Mouse (Mus musculus) MEL (cell line): ENCODE measurements around the gene Olfr786. TPM values are rescaled to one million over a fixed set of nuclear protein-coding genes. Genes with fewer than 3 reads are reported as not detected.

Experiments
- DNase-seq: peaks from one replicate; pipeline ENCODE4 v3.0.0; 2011; ENCODE audit warnings: low read depth, low spot score
- H3K27ac ChIP-seq: 2 replicates; pipeline ENCODE4 v1.5.1; 2012; ENCODE audit warnings: low read depth, mild to moderate bottlenecking, control low read depth, low read length, moderate library complexity; ENCODE audit not compliant: control insufficient read depth
- H3K27me3 ChIP-seq, 2 experiments: fragments of 150-350 bp in 1 of 2; sonication (generic) in 1 of 2; 2 replicates each; pipeline ENCODE4 v1.6.1; 2012; ENCODE audit warnings: low read length in 2 of 2, mild to moderate bottlenecking in 2 of 2, improper control_type of control experiment in 1 of 2, moderate library complexity in 1 of 2; ENCODE audit not compliant: insufficient read depth in 2 of 2, control insufficient read depth in 1 of 2
- H3K36me3 ChIP-seq, 2 experiments: 2 replicates each; pipeline ENCODE4 v1.6.1; 2012 to 2014; ENCODE audit warnings: low read length in 2 of 2, improper control_type of control experiment in 1 of 2, inconsistent platforms in 1 of 2, mild to moderate bottlenecking in 1 of 2; ENCODE audit not compliant: insufficient read depth in 2 of 2, control insufficient read depth in 1 of 2
- H3K4me1 ChIP-seq, 2 experiments: fragments of 150-350 bp in 1 of 2; sonication (generic) in 1 of 2; 2 replicates each; pipeline ENCODE4 v1.6.1; 2012; ENCODE audit warnings: low read length in 2 of 2, improper control_type of control experiment in 1 of 2, mild to moderate bottlenecking in 1 of 2; ENCODE audit not compliant: insufficient read depth in 2 of 2, control insufficient read depth in 1 of 2
- H3K4me3 ChIP-seq, 2 experiments: fragments of 150-350 bp in 1 of 2; sonication (generic) in 1 of 2; 2 replicates each; pipeline ENCODE4 v1.5.1; 2012; ENCODE audit warnings: low read depth in 2 of 2, low read length in 2 of 2, mild to moderate bottlenecking in 2 of 2, moderate library complexity in 2 of 2, control low read depth in 1 of 2, improper control_type of control experiment in 1 of 2; ENCODE audit not compliant: control insufficient read depth in 1 of 2, insufficient read depth in 1 of 2
- H3K79me2 ChIP-seq: 2 replicates; pipeline ENCODE4 v1.6.1; 2012; ENCODE audit warnings: mild to moderate bottlenecking, low read length, moderate library complexity; ENCODE audit not compliant: control insufficient read depth, poor library complexity, insufficient read depth
- H3K9ac ChIP-seq: 2 replicates; pipeline ENCODE4 v1.6.1; 2012; ENCODE audit warnings: low read depth, mild to moderate bottlenecking, control low read depth, low read length, moderate library complexity; ENCODE audit not compliant: control insufficient read depth, poor library complexity, severe bottlenecking
- H3K9me3 ChIP-seq: fragments of 150-350 bp; sonication (generic); replicated peaks from 2 replicates; pipeline ENCODE4 v1.6.1; 2012; ENCODE audit warnings: mild to moderate bottlenecking, low read length, improper control_type of control experiment, moderate library complexity; ENCODE audit not compliant: insufficient read depth
- CHD1 ChIP-seq: IDR thresholded peaks from 2 replicates; pipeline ENCODE4 v1.6.1; 2012; ENCODE audit warnings: low read depth, mild to moderate bottlenecking, inconsistent platforms, low read length, improper control_type of control experiment
- CTCF ChIP-seq, 3 experiments: IDR thresholded peaks in 2 of 3; conservative IDR thresholded peaks in 1 of 3; 2 replicates each; pipeline ENCODE4 v1.5.1; 2011 to 2012; ENCODE audit warnings: low read length in 3 of 3, low read depth in 2 of 3, mild to moderate bottlenecking in 2 of 3, improper control_type of control experiment in 1 of 3, inconsistent platforms in 1 of 3, mixed read lengths in 1 of 3, moderate library complexity in 1 of 3; ENCODE audit not compliant: control insufficient read depth in 1 of 3, insufficient read depth in 1 of 3, poor library complexity in 1 of 3, severe bottlenecking in 1 of 3
- E2F4 ChIP-seq: IDR thresholded peaks from 2 replicates; pipeline ENCODE4 v1.6.1; 2011; ENCODE audit warnings: low read depth, low read length, improper control_type of control experiment, borderline replicate concordance
- ELF1 ChIP-seq: IDR thresholded peaks from 2 replicates; pipeline ENCODE4 v1.6.1; 2014; ENCODE audit warnings: low read depth, mild to moderate bottlenecking, inconsistent platforms, low read length, improper control_type of control experiment, moderate library complexity
- ETS1 ChIP-seq: IDR thresholded peaks from 2 replicates; pipeline ENCODE4 v1.6.1; 2012; ENCODE audit warnings: low read depth, mild to moderate bottlenecking, inconsistent platforms, low read length, improper control_type of control experiment, moderate library complexity
- GABPA ChIP-seq: IDR thresholded peaks from 2 replicates; pipeline ENCODE4 v1.6.1; 2012; ENCODE audit warnings: low read depth, mild to moderate bottlenecking, inconsistent platforms, low read length, improper control_type of control experiment, moderate library complexity
- GATA1 ChIP-seq: IDR thresholded peaks from 2 replicates; pipeline ENCODE4 v1.6.1; 2011; ENCODE audit warnings: low read depth, low read length, improper control_type of control experiment
- HCFC1 ChIP-seq: IDR thresholded peaks from 2 replicates; pipeline ENCODE4 v1.6.1; 2012; ENCODE audit warnings: low read depth, mild to moderate bottlenecking, inconsistent platforms, low read length, improper control_type of control experiment, moderate library complexity
- MAX ChIP-seq: IDR thresholded peaks from 2 replicates; pipeline ENCODE4 v1.6.1; 2011; ENCODE audit warnings: low read length, improper control_type of control experiment
- MXI1 ChIP-seq: IDR thresholded peaks from 2 replicates; pipeline ENCODE4 v1.6.1; 2011; ENCODE audit warnings: mild to moderate bottlenecking, low read depth, low read length, improper control_type of control experiment
- MYB ChIP-seq: IDR thresholded peaks from 2 replicates; pipeline ENCODE4 v1.6.1; 2011; ENCODE audit warnings: mild to moderate bottlenecking, low read depth, low read length, improper control_type of control experiment
- MYC ChIP-seq: IDR thresholded peaks from 2 replicates; pipeline ENCODE4 v1.6.1; 2011; ENCODE audit warnings: low read depth, mild to moderate bottlenecking, low read length, improper control_type of control experiment, moderate library complexity
- NRF1 ChIP-seq: IDR thresholded peaks from 2 replicates; pipeline ENCODE4 v1.6.1; 2014; ENCODE audit warnings: low read depth, mild to moderate bottlenecking, inconsistent platforms, low read length, improper control_type of control experiment, moderate library complexity; ENCODE audit not compliant: poor library complexity, insufficient read depth, severe bottlenecking
- POLR2AphosphoS2 ChIP-seq: IDR thresholded peaks from 2 replicates; pipeline ENCODE4 v1.6.1; 2011; ENCODE audit warnings: low read length, improper control_type of control experiment
- TAL1 ChIP-seq: IDR thresholded peaks from 2 replicates; pipeline ENCODE4 v1.6.1; 2012; ENCODE audit warnings: mild to moderate bottlenecking, inconsistent platforms, low read length, moderate library complexity, mixed read lengths
- TCF12 ChIP-seq: IDR thresholded peaks from 2 replicates; pipeline ENCODE4 v1.6.1; 2014; ENCODE audit warnings: low read depth, mild to moderate bottlenecking, inconsistent platforms, low read length, improper control_type of control experiment, moderate library complexity
- UBTF ChIP-seq: IDR thresholded peaks from 2 replicates; pipeline ENCODE4 v1.6.1; 2012; ENCODE audit warnings: low read depth, mild to moderate bottlenecking, inconsistent platforms, low read length, improper control_type of control experiment, moderate library complexity, borderline replicate concordance; ENCODE audit not compliant: insufficient read depth
- USF1 ChIP-seq: IDR thresholded peaks from 2 replicates; pipeline ENCODE4 v1.6.1; 2014; ENCODE audit warnings: low read depth, mild to moderate bottlenecking, inconsistent platforms, low read length, improper control_type of control experiment, moderate library complexity
- USF2 ChIP-seq, 2 experiments: IDR thresholded peaks; 2 replicates each; pipeline ENCODE4 v1.6.1; 2011 to 2012; ENCODE audit warnings: improper control_type of control experiment in 2 of 2, low read length in 2 of 2, borderline replicate concordance in 1 of 2, inconsistent platforms in 1 of 2, low read depth in 1 of 2, mild to moderate bottlenecking in 1 of 2; ENCODE audit not compliant: insufficient read depth in 1 of 2
- ZC3H11A ChIP-seq: IDR thresholded peaks from 2 replicates; pipeline ENCODE4 v1.6.1; 2012; ENCODE audit warnings: low read depth, mild to moderate bottlenecking, inconsistent platforms, low read length, improper control_type of control experiment
- polyA plus RNA-seq, 2 experiments: library from polyadenylated mRNA; stranded (reverse) in 1 of 2; unstranded in 1 of 2; fragments of >175 nt in 1 of 2; fragments of >200 nt in 1 of 2; gene quantifications; 2 replicates each; pipeline versions ENCODE4 v1.2.1 to v1.2.4; 2012; ENCODE audit warnings: low replicate concordance in 2 of 2, low read depth in 1 of 2; ENCODE audit not compliant: insufficient read length in 2 of 2, insufficient read depth in 1 of 2, missing spikeins in 1 of 2
- total RNA-seq: library from RNA; depleted of rRNA; stranded (reverse); fragments of 300-350 nt; gene quantifications from 2 replicates; pipeline ENCODE4 v1.2.3, GENCODE M21; 2012; rRNA removed

Gene Olfr786
- total RNA-seq (not detected in 2 replicates), polyA plus RNA-seq (not detected)

- no peak for DNase-seq
- Histone ChIP-seq H3K79me2 (no peaks in the 10 kb centered on the region), H3K9ac (no peak within 1 kb of the TSS), H3K4me1 (no peaks in the 10 kb centered on the region), H3K4me3 (no peak within 1 kb of the TSS), H3K9me3 (no peaks in the 10 kb centered on the region), H3K36me3 (no peaks in the 10 kb centered on the region), H3K27ac (no peak within 1 kb of the TSS), H3K27me3 (no peaks in the 10 kb centered on the region)
- TF ChIP-seq ELF1: no peak
These were observed at the start of gene Olfr786 for GRCm38 (mm10) chr10:129427006-129427405. Olfr786 (plus strand) TSS chr10:129427306.

GRCm38 (mm10) chr10:129383783-129384182, 43.3 kb upstream of the Olfr786 start, which contains the start of gene Olfr784:
Olfr784 (plus strand) TSS chr10:129384083.
- Histone ChIP-seq H3K36me3 (no peaks in the 10 kb centered on the region), H3K9me3 (no peaks in the 10 kb centered on the region), H3K27ac (no peak within 1 kb of the TSS), H3K9ac (no peak within 1 kb of the TSS), H3K4me1 (no peaks in the 10 kb centered on the region), H3K4me3 (no peak within 1 kb of the TSS), H3K79me2 (no peaks in the 10 kb centered on the region), H3K27me3 (no peaks in the 10 kb centered on the region)
- no peak for TF ChIP-seq ZC3H11A
- TF ChIP-seq MAX: no peak
- TF ChIP-seq HCFC1: no peak
- no peak for TF ChIP-seq USF2 (IDR thresholded peaks at IDR 0.05; ENCODE audit: borderline replicate concordance in 1 of 2, insufficient read depth in 1 of 2, low read depth in 1 of 2, low read length in 2 of 2)
- TF ChIP-seq MYC: no peak
- no peak for TF ChIP-seq CHD1
- no peak for TF ChIP-seq ETS1
- TF ChIP-seq POLR2AphosphoS2: no peak
- TF ChIP-seq E2F4: no peak
- no peak for DNase-seq

- Histone ChIP-seq H3K9ac (no peak overlapping the region), H3K27me3 (no peaks in the 10 kb centered on the region), H3K79me2 (no peaks in the 10 kb centered on the region), H3K4me3 (no peak overlapping the region), H3K27ac (no peak overlapping the region), H3K4me1 (no peaks in the 10 kb centered on the region), H3K36me3 (no peaks in the 10 kb centered on the region), H3K9me3 (no peaks in the 10 kb centered on the region)
- no peak for TF ChIP-seq NRF1
- TF ChIP-seq GATA1: no peak
- TF ChIP-seq GABPA: no peak
- no peak for TF ChIP-seq TCF12
- TF ChIP-seq USF1: no peak
- no peak for TF ChIP-seq MYB
- no peak for TF ChIP-seq CTCF (IDR thresholded peaks at IDR 0.05 in 2 of 3, conservative IDR thresholded peaks at IDR 0.05 in 1 of 3; ENCODE audit: control insufficient read depth in 1 of 3, insufficient read depth in 1 of 3, low read depth in 2 of 3, low read length in 3 of 3, poor library complexity in 1 of 3, severe bottlenecking in 1 of 3)
- TF ChIP-seq UBTF: no peak
- no peak for TF ChIP-seq MXI1
- TF ChIP-seq TAL1: no peak
- DNase-seq: no peak
These were observed 26.2 kb upstream of the Olfr786 start for GRCm38 (mm10) chr10:129400892-129401291.
